Mouse (Mus musculus) A20 (cell line): ENCODE measurements at regions not wholly inside any gene's neighbourhood (a gene's known extent, or its start where the extent isn't known, plus 50 kb on each side); places are given as distances from the start of the nearest gene placed in this dataset.
A peak's percentile ranks its signal among the peaks of the same experiment; 100 is the strongest.

Experiments used
- DNase-seq: peaks from one replicate; pipeline ENCODE4 v3.0.0-alpha.2; 2011; ENCODE audit warnings: low read depth, low spot score

GRCm38 (mm10) chr1:184462481-184463124 is 269.8 kb downstream of the Hlx start:
- DNase-seq: no peak

GRCm38 (mm10) chr1:184461411-184461810 is 271.0 kb downstream of the Hlx start:
- DNase-seq: no peak

- no peak for DNase-seq
Observed at GRCm38 (mm10) chr1:184456727-184457126, 275.7 kb downstream of the Hlx start.

- no peak for DNase-seq
Observed at GRCm38 (mm10) chr1:184454381-184454780, 278.0 kb downstream of the Hlx start.

GRCm38 (mm10) chr1:184453673-184454072 is 278.7 kb downstream of the Hlx start:
- no peak for DNase-seq

GRCm38 (mm10) chr1:184453061-184453460 is 279.4 kb downstream of the Hlx start:
- no peak for DNase-seq

- DNase-seq: no peak
Observed at GRCm38 (mm10) chr1:184451686-184452085, 280.7 kb downstream of the Hlx start.

- DNase-seq: no peak
Observed at GRCm38 (mm10) chr1:184449007-184449406, 283.4 kb downstream of the Hlx start.

GRCm38 (mm10) chr1:184447911-184448310 is 284.5 kb downstream of the Hlx start:
- DNase-seq: peak; percentile 67

GRCm38 (mm10) chr1:184447161-184447667 is 285.2 kb downstream of the Hlx start:
- no peak for DNase-seq

- peak; percentile 82 for DNase-seq
Observed at GRCm38 (mm10) chr1:184444189-184444588, 288.2 kb downstream of the Hlx start.

GRCm38 (mm10) chr1:184442701-184443100 is 289.7 kb downstream of the Hlx start:
- no peak for DNase-seq

GRCm38 (mm10) chr1:184441005-184441557 is 291.3 kb downstream of the Hlx start:
- peak; percentile 88 for DNase-seq

- no peak for DNase-seq
Observed at GRCm38 (mm10) chr1:184439506-184439905, 292.9 kb downstream of the Hlx start.

GRCm38 (mm10) chr1:184436387-184436786 is 296.0 kb downstream of the Hlx start:
- no peak for DNase-seq

- DNase-seq: no peak
Observed at GRCm38 (mm10) chr1:184428612-184429011, 303.8 kb downstream of the Hlx start.

- no peak for DNase-seq
Observed at GRCm38 (mm10) chr1:184428035-184428434, 304.4 kb downstream of the Hlx start.

- no peak for DNase-seq
Observed at GRCm38 (mm10) chr1:184425694-184426093, 306.7 kb downstream of the Hlx start.

GRCm38 (mm10) chr1:184424035-184424434 is 308.4 kb downstream of the Hlx start:
- DNase-seq: no peak

- DNase-seq: no peak
Observed at GRCm38 (mm10) chr1:184412596-184412995, 319.8 kb downstream of the Hlx start.

- DNase-seq: no peak
Observed at GRCm38 (mm10) chr1:184411066-184411465, 321.4 kb downstream of the Hlx start.

GRCm38 (mm10) chr1:184409986-184410385 is 322.4 kb downstream of the Hlx start:
- DNase-seq: no peak

- DNase-seq: no peak
Observed at GRCm38 (mm10) chr1:184402985-184403384, 329.4 kb downstream of the Hlx start.
